Mouse (Mus musculus) megakaryocyte-erythroid progenitor cell, adult 5-6 weeks (primary cell): ENCODE results near the gene Rab3il1. TPM values are rescaled to one million over a fixed set of nuclear protein-coding genes. Genes with fewer than 3 reads are reported as not detected.
A peak's percentile ranks its signal among the peaks of the same experiment; 100 is the strongest.
"Not testable (repeated sequence)": the region's sequence is repeated elsewhere in the genome, so short reads cannot be mapped to it uniquely, and the experiment has no call there.

Experiments
- ATAC-seq: replicated peaks from 2 replicates; pipeline ENCODE4 v1.8.0; 2016; ENCODE audit warnings: mild to moderate bottlenecking, inconsistent platforms; ENCODE audit not compliant: severe bottlenecking, poor library complexity, low FRiP score, low TSS enrichment
- total RNA-seq, 2 experiments: library from RNA; stranded (forward) in 1 of 2; stranded (reverse) in 1 of 2; fragments of 200-1000, 215-1000 nt in 1 of 2; fragments of >200 nt in 1 of 2; fragmentation: Nextera tagmentation in 1 of 2; gene quantifications; 2 replicates each; pipeline ENCODE4 v1.2.3; 2014 to 2017

Rab3il1 gene
- total RNA-seq (2014; fragmentation: Nextera tagmentation) (16.1 and 23.6 TPM in 2 replicates), total RNA-seq (2017) (6.0 and 20.1 TPM in 2 replicates)

DNA sequence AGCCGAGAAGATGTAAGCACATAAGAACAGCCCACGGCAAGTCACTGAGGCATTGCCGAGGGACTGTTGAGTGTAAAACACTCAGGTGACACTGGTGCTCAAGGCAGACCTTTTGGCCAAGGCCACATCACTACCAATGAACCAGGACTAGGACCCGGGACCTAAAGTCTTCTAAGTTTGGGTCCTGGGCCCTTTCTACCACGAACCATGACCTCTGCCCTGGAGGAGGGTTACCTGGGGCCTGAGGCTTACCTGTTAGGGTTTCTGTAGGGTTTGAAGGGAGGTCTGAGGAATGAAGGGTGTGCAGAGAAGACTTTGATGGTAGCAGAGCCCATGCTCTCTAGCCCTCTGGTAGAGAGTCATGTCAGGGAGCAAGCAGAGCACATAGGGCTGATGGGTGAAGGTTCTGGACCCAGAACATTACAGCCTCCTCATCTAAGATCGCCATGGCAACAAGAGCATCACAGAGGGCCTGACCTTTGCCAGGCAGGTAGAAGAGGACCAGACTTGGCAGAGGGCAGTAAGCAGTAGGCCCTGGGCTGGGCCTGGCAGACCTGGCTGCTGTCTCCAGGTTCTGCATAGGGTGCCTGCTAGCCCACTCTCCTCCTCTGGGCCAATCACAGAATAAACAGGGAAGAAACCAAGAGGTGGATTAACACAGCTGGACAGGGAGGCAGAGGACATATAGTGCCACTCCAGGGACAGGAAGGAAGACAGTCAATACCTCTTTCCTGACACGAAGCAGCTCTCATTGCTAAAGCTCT lies at the start of gene Rab3il1, which contains the start of gene Best1:
Gene Rab3il1, plus strand, starts transcription at position 464 of the 764 bp plus-strand sequence.
Gene Best1, minus strand, starts transcription at position 428 of the 764 bp plus-strand sequence.
- no peak for ATAC-seq

DNA sequence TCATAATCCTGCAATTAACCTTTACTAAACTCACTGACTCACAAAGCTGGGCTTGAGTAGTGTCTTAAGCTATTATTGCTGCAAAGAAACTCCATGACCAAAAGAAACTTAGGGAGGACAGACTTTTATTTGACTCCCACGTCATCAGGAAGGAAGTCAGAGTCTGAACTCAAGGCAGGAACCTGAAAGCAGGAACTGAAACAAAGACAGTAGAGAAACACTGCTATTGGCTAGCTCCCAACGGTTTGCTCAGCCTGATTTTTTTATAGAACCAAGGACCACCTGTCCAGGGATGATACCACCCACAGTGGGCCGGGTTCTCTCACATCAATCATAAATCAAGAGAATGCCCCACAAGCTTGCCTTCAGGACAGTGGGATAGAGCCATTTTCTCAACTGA lies 49.1 kb upstream of the Rab3il1 start:
- ATAC-seq, result no peak

DNA sequence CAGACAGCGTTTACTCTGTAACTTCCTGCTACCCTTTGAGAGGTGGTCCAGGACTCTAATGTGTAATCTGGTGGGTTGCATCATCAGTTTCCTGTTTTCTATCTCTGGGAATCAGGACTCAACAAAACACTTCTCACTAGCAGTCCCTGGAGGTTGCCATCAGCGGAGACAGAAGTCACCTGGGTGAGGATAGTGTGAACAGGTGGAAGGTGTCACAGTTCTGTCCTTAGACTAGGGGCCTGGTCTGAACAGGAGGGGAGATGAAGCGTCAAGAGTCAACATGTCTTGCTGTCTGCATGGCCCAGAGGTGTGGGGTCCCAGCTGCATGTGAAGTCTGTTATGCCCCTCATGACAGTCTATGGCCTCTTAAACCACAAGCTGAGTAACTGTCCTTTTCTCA lies 48.6 kb upstream of the Rab3il1 start:
- no peak for ATAC-seq

DNA sequence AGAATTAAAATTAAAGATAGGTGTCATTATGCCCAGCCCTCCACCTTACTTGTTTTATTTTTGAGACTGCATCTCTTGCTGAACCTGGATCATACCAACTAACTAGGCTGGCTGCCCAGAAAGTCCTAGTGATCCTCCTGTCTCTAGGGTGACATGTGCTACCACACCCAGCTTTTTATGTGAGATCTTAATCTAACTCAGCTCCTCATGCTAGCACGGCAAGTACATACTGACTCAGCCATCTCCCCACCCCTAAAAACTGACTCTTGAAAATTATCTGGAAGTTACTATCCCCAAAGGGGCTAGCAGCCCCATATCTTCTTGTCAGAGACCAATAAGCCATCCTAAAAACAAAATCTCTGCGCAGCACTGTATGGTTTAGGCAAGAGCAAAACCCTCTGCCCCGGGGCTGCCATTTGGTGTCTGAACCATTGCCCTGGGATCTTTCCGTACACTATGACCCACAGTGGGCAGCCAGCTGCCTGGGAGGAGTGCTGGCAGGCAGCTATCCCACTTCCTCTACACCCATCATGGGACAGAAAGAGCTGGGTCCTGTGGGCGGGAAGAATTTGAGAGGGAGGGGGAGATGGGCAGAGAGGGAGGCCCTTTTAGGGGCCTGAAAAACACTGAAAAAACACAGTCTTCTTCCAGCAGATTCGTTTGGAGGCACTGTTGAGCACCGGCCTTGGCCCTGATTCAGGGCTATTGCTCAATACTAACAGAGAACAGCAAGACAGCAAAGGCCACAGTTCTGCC lies 47.2 kb upstream of the Rab3il1 start:
- peak; percentile 56 for ATAC-seq

DNA sequence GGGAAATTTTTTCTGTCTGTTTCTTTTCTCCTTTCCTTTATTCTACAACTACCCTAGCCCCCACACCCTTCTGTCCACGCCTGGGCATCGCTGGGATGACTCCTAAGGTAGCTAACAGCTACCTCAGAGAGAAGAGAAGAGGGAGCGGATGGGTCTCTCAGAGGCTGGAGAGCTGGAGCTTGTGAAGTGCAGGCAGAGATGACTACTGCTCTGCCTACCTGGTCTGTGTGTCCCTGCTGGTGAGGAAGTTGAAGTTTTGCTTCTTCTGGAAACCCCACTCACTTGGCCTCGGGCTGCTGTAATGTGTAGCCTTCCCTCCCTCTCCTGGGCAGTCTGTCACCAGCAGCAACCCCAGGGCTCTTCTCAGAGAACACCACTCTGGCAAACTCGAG lies 46.7 kb upstream of the Rab3il1 start:
- no peak for ATAC-seq

DNA sequence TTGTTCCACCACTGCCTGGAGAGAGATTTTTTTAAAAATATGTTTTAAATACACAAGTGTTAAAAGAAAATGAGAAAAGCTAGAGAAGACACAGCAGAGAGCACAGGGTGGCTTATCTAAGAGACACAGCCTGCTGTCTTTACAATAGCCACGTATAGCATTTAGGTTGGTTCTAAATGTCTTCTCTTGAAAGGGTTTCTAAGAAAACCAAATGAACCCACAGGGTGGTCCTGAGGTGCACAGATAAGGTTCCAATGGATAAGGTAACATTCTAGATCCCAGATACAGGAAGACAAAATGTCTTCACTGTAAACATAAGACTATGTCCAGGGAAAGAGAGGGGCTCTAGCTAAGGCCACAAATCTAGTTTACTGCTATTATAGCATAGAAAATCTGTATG lies 46.0 kb upstream of the Rab3il1 start:
- peak; percentile 67 for ATAC-seq

DNA sequence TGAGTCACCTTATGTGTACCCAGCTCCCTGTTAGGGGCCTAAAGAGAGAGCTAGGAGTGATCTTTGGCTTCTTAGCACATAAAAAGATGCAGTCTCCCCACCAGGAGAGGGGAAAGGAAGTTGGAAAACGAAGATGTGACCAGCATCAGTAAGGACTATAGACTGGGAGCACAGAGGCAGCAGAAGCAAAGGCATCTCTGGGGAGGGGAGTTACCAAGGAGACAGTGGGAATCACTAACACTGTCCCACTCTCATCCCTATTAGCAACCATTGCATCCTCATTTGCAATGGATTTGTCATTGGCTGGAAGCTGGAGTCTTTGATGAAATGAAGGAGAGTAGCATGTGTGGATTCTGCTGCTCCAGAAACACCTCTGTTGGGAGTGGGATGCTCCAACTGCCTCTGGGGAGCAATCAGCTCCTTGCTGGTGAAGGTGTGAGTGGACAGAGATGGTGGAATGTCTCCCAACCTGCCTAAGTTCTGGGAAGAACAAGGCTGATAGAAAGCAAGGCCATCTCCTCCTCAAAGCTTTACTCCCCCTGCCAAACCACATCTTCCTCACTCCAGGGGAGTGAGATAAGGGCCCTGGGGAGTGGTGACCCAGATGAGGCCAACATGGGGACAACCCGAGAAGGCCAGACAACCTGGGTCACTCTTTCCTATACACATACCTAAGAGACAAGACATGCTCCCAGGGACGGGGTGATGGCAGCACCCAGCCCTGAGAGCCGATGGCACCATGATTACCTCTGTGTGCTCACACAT lies 44.7 kb upstream of the Rab3il1 start:
- ATAC-seq, result no peak

DNA sequence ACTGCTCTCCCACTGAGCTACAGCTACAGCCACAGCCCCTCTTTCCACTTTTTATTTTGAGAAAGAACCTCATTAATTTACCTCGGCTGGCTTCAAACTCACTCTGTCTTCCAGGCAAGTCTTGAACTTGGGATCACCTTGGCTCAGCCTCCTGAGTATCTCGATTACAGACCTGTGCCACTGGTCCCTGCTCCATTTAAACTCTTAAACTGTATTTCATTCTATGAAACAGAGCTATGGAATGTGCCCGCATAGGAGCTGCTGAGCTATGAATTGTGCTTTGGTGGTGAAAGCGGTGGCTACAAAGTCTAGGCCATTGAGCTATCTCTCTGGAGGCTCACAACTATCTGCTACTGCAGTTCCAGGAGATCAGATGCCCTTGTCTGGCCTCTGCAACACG lies 43.5 kb upstream of the Rab3il1 start:
- no peak for ATAC-seq

DNA sequence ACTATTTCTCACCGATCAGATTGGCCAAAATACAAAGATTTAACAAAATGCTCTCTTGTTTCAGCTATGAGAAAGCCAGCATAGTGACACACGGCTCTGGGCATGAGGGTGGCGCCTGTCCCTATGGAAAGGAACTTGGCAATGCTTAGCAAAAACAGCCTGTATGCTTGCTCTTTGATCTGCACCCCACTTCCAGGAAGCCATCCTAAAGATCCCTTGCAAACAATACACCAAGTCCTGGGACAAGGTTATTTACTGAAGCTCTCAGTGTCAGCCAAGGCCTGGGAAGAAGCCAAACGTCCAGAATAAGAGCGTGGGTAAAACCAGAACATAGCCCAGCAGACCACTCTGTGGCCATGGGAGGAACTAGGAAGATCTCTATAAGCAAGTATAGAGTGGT lies 40.7 kb upstream of the Rab3il1 start:
- no peak for ATAC-seq

DNA sequence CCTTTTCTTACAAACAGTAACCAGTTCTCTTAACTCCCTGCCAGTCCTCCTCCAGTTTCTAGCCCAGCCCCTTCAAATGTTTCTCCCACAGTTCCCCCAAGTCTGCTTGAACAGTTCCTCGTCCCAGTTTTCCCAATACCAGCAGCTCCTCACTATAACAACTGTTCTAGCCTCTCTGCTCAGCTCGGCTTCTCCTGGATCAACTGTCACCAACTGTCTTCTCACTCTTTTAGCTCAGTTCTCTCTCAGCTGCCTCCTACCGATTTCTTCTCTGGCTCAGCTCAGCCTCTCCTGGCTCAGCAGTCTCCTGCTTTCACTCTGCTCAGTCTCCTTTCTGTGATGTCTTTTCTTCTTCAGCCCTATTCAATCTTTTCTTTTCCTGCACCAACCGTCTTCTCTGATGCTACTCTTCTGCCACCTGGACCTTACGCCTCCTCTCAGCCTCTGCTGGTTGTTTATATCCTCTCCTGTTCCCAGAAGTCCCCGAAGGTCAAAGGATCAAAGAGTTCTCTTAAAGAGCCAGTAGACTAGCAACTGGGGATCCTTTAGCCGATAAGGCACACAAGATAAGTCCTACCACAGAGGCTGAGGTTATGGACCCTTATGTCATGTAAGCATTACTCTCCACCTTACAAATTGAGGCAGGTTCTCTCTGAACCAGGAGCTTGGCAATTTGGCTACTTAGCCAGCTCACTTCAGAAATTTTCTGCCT lies 37.1 kb upstream of the Rab3il1 start:
- no peak for ATAC-seq

DNA sequence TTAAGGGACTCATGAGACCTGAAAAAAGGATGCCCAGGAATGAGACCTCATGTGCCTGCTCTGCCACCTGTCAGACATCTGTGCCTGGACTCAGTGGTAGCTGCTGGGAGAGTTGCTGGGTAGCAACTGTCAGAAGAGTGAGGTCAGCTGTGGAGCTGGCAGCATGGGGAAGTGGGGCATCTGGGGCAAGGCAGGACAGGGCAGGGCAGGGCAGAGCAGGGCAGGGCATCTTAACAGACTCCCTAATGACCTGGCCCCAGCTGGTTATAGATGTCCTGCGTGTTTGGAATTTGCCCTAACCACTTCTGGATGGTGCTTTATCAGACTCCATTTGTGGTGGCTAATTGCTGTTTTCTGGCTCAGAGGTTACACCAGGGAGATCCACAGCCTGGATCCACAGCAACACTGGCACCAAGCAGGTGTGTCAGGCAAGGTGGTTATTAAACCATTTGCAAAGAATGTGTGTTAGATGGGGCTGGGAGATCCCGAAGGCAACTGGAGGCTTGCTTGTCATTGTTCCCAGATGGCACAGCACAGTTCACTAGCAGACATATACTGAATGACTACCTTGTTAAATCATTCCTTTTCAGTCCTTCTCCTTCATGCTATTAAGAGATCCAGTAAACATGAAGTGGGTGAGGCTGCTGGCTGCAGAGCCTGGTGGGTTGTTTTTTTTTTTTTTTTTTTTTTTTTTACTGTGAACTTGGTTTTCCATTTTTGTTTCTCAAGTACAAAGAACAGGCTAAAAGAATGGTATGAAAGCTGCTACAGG lies 35.2 kb upstream of the Rab3il1 start:
- no peak for ATAC-seq

DNA sequence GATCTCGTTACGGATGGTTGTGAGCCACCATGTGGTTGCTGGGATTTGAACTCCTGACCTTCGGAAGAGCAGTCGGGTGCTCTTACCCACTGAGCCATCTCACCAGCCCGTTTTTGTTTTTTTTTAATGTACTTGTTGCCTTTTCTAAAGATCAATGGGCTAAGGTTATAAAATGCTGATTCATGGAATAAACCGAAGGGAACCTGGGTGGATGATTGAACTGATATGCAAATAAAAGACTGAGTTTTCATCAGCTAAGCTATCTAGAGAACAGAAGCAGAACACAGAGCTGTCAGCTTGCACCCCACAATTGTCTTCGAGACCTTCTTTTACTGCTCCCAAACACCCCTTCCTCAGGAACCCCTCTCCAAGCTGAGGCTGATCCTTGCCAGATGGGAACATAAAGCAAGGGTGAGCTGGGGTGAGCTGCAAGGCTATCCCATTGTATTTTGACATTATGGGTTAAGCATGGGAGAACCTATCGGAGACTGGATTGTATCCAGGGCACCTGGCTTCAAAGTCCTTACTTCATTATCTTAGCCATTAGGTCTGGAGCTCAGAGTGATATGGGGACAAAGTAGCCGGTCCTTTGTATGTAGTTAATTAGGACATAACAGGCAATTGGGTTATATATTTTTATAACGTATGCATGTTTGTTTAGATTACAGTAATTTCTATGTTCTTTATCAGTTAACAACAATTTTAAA lies 33.2 kb upstream of the Rab3il1 start:
- no peak for ATAC-seq

DNA sequence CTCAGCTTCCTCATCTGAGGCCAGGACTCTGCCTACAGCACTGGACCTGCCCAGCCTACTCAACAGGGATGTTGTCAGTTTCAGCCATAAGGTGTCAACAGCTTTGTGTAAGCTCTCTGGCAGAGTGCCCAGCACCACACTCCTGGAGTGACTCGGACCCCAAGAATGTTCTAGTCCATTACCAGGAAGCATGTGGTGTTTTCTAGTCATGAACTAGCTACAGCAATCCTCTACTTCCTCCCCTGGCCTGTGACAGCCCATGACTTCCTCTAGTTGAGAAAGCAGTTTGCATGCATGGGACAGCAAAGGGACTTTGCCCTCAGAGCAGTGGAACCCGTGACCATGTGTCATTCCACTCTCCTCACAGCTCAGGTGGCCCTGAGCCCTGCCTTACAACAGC lies 26.6 kb upstream of the Rab3il1 start:
- ATAC-seq, result not testable (repeated sequence)

DNA sequence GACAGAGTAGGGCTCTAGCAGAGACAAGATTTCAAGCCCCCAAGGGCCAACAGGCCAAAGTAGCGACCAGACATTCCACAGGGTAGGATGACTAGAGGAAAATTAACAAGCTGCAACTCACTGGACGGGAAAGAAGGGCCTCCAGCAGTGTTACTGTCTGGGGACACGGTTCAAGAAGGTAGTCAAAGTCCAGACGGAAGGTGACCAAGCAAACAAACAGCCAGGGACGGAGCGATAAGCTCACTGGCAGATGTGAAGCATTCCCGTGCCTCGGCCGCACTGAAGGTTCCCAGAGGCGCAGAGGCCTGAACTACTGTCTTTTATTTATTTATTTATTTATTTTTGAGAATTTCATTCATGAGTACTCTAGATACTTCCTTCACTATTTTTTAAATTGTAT lies 24.4 kb upstream of the Rab3il1 start:
- ATAC-seq, result no peak

DNA sequence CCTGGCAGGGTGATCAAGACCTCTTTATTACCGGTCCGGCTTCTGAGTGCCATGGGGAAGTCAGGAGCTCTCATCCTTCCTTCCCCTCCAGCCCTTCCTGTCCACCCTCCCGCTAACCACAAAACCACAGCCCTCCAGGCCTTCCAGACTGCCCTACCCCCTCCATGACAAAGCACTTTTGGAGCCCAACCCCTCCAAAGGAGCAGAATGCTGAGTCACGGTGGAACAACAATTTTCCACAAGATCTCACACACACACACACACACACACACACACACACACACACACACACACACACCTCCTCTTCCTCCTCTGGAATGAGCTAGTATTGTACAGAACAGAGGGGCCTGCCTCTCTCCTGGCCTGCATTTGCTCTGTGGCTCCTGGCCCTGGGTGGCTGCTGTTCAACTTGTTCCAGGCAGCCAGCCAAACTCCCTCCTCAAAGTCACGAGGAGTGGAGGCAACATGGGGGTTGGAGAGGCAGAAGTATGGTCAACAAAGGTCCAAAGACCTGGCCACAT lies 23.0 kb upstream of the Rab3il1 start:
- ATAC-seq, result peak; percentile 24; the same call in 1 of the 2 replicates

DNA sequence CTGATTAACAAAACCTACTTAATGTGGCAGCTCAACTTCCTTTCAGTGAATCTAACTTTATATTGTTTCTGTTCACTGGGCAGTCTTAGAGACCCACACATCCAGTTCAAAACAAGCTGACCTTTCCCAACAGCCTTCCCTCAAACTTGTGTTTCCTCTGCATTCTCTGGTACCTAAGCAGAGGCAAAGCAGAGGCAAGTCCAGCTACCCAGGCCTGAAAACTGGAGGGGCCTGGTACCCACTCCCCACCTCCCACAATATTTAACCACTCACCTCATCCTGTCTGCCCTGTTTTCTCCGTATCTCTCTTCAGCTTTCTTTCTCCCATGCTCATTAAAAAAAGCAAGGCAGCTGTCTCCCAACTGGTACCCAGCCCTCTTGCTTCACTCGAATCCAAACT lies 22.3 kb upstream of the Rab3il1 start:
- ATAC-seq, result no peak

DNA sequence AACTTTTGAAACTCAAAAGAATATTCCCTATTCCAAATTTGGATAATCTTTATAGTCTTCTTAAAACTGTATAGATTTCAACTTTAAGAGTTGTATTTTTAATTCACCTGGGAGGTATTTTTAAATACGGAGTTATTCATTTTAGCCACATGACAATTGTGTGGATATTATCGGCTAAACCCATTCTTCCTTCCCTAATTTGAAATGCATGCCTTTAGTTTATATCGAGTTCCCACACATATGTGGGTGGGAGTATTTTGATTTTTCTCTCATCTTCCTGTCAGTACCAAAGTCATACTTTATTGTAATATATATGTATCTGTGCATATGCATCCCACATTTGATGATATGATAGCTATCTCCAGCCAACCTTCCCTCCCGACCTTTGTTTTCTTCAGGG lies 21.2 kb upstream of the Rab3il1 start, which contains the start of gene Fth1:
Gene Fth1, plus strand, starts transcription at position 341 of the 400 bp plus-strand sequence.
- ATAC-seq, result no peak

DNA sequence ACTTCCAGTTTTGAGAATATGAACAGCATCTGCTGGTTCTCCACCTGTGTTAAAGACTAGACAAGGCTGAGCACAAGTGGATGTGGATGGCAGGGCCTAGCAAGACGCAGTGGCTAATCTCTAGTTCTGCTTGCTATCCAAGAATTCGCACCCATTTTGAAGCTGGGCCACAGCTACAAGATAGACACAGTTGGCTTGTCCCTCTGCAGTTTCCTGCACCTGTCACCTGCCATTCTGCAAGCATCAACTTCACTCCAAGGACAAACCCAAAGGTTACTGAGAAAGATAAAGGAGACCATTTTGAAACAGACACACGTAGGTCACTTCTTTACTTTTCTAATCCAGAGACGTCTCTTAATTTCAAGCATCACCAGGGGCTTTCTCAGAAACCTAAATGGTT lies 19.8 kb upstream of the Rab3il1 start:
- no peak for ATAC-seq
